Mouse (Mus musculus): ENCODE measurements at regions not wholly inside any gene's neighbourhood (a gene's known extent, or its start where the extent isn't known, plus 50 kb on each side); places are given as distances from the start of the nearest gene placed in this dataset.
A peak's percentile ranks its signal among the peaks of the same experiment; 100 is the strongest.

DNA sequence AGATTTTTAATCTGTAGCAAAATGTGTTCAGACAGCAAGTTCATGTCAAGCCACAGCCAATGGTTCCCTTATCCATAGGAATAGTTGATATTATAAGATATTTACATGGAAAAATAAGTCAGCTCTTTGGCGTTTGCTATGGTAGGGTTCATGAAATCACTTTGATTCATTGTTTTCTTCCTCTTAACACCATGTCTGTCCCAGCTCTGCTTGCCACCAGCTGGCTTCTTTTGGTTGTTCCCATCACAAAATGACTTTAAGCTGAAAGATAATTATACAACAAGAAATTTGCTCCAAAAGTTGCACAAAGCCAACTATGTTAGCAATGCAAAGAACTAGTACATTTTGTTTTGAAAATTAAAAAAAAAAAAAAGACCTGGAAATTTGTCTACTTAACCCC lies 99.9 kb upstream of the Tcf21 start:
- DNase-seq (ENCODE audit: low spot score), result no peak

DNA sequence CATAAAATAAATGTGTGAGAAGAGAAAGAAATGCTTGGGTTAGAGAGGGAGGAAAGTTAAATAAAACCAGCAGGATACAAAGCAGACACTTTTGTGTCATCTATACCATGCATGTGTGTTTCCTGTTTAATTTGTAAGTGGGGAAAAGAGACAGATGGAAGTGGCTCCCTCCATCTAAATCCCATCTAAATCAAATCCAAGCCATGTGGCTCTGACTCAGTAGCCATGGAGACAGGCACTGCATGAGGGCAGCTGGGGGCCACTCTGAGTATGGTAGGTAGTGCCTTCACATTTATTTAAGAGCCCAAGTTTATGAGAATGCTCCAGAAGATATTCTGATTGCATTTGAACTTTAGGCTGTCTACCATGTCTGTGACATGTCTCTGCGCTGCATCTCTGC lies 97.8 kb upstream of the Tcf21 start:
- DNase-seq (ENCODE audit: low spot score), result no peak

DNA sequence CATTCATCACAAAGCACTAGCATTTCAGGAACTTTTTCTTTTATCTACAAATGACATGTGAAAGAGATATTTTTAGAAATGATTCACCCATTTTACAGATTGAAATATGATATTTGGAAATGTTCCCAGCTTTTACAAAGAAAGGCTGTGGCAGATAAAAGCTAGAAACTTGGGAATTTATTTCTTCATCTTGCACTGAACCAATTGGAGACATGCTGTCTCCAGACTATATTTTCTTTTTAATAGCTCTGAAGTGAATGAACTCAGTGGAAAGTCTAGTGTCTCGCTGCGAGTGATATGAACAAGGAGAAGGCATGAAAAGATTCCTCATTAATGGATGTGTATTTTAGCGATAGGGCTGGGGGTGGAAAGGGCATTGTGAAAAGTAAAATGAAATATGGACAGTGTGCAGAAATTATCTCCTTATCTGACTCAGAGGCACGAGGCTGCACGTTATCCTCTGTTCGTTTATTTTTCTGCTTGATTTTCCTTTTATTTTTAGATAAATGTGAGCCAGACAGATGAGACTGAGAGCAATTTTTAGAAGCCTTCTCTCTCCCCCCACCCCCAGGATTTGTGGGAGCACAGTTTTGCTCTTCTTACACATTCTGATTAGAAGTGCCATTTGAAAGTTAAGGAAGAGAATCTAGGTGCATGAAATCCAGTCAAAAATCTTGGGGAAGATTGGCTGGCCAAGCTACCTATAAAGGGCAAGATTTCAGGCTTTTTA lies 96.0 kb upstream of the Tcf21 start:
- no peak for DNase-seq (ENCODE audit: low spot score)

GRCm38 (mm10) chr10:22913112-22913511 lies 93.1 kb upstream of the Tcf21 start:
- no peak for DNase-seq (ENCODE audit: low spot score)

DNA sequence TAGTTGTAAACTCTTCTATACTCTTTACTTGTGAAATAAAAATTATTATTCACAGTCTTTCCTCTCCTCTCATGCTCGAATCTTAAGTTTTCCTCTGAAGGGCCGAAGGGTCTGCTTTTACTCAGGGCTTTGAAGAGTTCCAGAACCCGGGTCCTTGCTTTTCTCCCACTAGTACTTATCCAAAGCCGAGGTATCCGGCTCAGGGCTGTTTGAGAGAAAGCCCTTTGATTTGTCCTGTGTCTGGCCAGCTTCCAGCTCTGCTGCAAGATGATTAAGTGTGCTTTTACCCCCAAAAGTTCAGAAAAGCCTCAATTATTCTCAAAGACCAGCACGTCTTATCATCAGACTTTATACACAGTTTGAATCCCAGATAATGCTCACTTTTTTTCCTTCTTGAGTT lies 88.7 kb upstream of the Tcf21 start:
- DNase-seq (ENCODE audit: low spot score), result no peak

- DNase-seq (ENCODE audit: low spot score), result no peak
These were observed 85.3 kb upstream of the Tcf21 start for GRCm38 (mm10) chr10:22905281-22905680.

- no peak for DNase-seq (ENCODE audit: low spot score)
These were observed 73.5 kb upstream of the Tcf21 start for GRCm38 (mm10) chr10:22893442-22893985.

GRCm38 (mm10) chr10:22887451-22887850 lies 67.5 kb upstream of the Tcf21 start:
- no peak for DNase-seq (ENCODE audit: low spot score)

DNA sequence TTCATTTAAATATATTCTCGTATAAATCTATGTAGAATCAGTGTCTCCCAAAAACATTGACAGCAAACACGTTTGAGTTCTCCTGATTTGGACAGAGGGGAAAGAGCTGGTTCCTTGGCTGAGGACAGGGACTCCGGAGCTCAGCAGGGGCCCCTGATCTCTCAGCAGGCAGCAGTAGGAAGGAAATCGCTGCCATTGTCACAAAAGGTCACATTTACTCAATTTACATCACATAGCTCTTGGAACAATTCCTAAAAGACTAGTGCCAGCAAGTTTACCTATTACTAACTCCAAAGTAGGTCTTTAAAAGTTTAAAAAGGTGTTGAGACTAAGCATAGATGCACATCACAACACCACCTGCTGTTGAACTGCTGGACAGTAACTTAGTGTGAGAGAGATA lies 59.7 kb upstream of the Tcf21 start:
- no peak for DNase-seq (ENCODE audit: low spot score)

DNA sequence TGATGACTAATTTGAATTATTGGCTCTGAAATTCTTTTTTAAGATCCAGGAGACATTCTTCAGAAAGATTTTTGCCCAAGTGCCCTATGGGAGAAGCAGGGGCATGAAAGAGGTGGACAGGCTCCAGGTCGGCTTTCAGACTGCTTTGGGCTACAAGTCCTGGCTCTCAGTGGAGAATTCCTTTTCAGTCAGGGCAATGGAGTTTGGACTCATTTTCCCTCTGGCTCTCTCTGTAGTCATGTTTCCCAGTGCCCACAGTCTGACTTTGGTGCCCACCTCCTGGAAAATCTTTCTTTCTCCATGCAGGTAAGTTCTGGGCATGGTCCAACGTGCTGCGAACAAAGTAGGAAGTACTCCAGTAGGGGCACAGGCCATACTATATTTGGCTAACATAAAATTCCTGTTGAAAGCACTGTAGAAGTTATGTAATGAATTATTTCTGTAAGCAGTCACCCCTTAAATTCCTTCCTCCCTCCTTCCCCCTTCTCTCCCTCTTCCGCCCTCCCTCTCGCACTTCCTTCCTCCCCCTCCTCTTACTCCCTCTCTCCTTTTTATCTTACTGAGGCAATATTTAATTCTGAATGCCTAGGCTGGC lies 57.7 kb upstream of the Tcf21 start:
- no peak for DNase-seq (ENCODE audit: low spot score)

DNA sequence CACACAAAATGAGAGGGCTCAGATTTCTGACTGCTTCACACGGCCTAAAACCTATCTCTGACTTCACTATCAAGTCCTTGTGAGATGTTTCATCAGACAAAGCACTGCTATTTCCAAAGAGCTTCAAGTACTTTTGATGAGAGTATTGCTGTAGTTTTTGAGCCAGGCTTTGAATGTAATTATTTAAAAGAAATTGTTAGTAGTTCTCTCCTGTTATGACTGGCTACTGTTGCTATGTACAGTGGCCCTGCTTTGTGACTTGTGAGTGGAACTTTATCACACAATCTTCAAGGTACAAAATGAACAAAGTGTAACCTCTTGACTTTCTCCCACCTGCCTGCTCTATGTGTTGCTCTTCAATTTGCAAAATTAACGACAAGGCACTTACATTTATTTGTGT lies 57.1 kb upstream of the Tcf21 start:
- DNase-seq (ENCODE audit: low spot score), result no peak

- no peak for DNase-seq (ENCODE audit: low spot score)
These were observed 55.7 kb upstream of the Tcf21 start for GRCm38 (mm10) chr10:22875675-22876074.

- DNase-seq (ENCODE audit: low spot score), result peak; percentile 26
These were observed 55.2 kb upstream of the Tcf21 start for GRCm38 (mm10) chr10:22875181-22875580.

Measured in ovary, postnatal 36 days (tissue).